Mouse (Mus musculus) lung, embryonic 15.5 days (tissue): ENCODE results near the gene Wbp2. TPM values are rescaled to one million over a fixed set of nuclear protein-coding genes. Genes with fewer than 3 reads are reported as not detected.

Experiments used
- ATAC-seq: fragments of 200-750 bp; cut with Nextera tagmentation; 2 replicates; pipeline ENCODE4 v1.8.0; 2017; ENCODE audit warnings: moderate number of reproducible peaks, borderline replicate concordance; ENCODE audit not compliant: low FRiP score, low TSS enrichment; ENCODE audit errors: extremely low read depth
- H3K27ac ChIP-seq: fragments of 300-500 bp; sonication (generic); 2 replicates; pipeline ENCODE4 v1.5.1; 2015; ENCODE audit warnings: moderate library complexity, mild to moderate bottlenecking, inconsistent platforms
- H3K27me3 ChIP-seq: fragments of 300-500 bp; sonication (generic); 2 replicates; pipeline ENCODE4 v1.6.1; 2015; ENCODE audit warnings: inconsistent platforms
- H3K36me3 ChIP-seq: fragments of 300-500 bp; sonication (generic); 2 replicates; pipeline ENCODE4 v1.6.1; 2015; ENCODE audit warnings: inconsistent platforms
- H3K4me1 ChIP-seq: fragments of 300-500 bp; sonication (generic); 2 replicates; pipeline ENCODE4 v1.6.1; 2015; ENCODE audit warnings: inconsistent platforms
- H3K4me2 ChIP-seq: fragments of 300-500 bp; sonication (generic); 2 replicates; pipeline ENCODE4 v1.6.1; 2015; ENCODE audit warnings: inconsistent platforms, mild to moderate bottlenecking, moderate library complexity
- H3K4me3 ChIP-seq: fragments of 300-500 bp; sonication (generic); 2 replicates; pipeline ENCODE4 v1.5.1; 2015; ENCODE audit warnings: mild to moderate bottlenecking, inconsistent platforms
- H3K9ac ChIP-seq: fragments of 300-500 bp; sonication (generic); 2 replicates; pipeline ENCODE4 v1.6.1; 2015; ENCODE audit warnings: inconsistent platforms
- H3K9me3 ChIP-seq: fragments of 300-500 bp; sonication (generic); 2 replicates; pipeline ENCODE4 v1.6.1; 2016; ENCODE audit warnings: inconsistent platforms
- WGBS: fragments of 180-500 bp; shearing (Covaris S2); methylation state at CpG from one replicate; pipeline ENCODE4 v1.1.7; 2015; 5-methylcytosine and 5-hydroxymethylcytosine counted together
- polyA plus RNA-seq: library from polyadenylated mRNA; unstranded; fragments of >200 nt; fragmentation: Nextera tagmentation; extraction: Ambion mirVana; gene quantifications from 2 replicates; pipeline ENCODE4 v1.2.1, GENCODE M21; 2015

The Wbp2 gene
- polyA plus RNA-seq, 1 experiment from 2014 or later: 67.9 TPM

- ATAC-seq: no peak
- no peak overlapping the region for H3K4me3 ChIP-seq
- H3K27ac ChIP-seq: no peak overlapping the region
- no peak overlapping the region for H3K4me2 ChIP-seq
- no peaks in the 10 kb centered on the region for H3K9me3 ChIP-seq
- H3K9ac ChIP-seq: no peak overlapping the region
- WGBS: 69% methylated on average over 4 of the region's 4 CpGs
- no peaks in the 10 kb centered on the region for H3K27me3 ChIP-seq
- no peaks in the 10 kb centered on the region for H3K4me1 ChIP-seq
- H3K36me3 ChIP-seq: peaks cover 90% of the 10 kb centered on the region
These were observed 29.4 kb downstream of the Wbp2 start for GRCm38 (mm10) chr11:116057237-116057881.

- Histone ChIP-seq H3K36me3 (peaks cover 96% of the 10 kb centered on the region), H3K4me2 (no peak overlapping the region), H3K27me3 (no peaks in the 10 kb centered on the region), H3K9me3 (no peaks in the 10 kb centered on the region), H3K27ac (no peak overlapping the region), H3K9ac (no peak overlapping the region), H3K4me3 (no peak overlapping the region), H3K4me1 (no peaks in the 10 kb centered on the region)
- WGBS: 89% methylated on average over 11 of the region's 11 CpGs
- ATAC-seq: no peak
These were observed 30.9 kb downstream of the Wbp2 start for GRCm38 (mm10) chr11:116055873-116056272.

GRCm38 (mm10) chr11:116053510-116054229 lies 33.1 kb downstream of the Wbp2 start:
- Histone ChIP-seq H3K27ac (no peak overlapping the region; the same call in 1 of the 2 replicates), H3K27me3 (no peaks in the 10 kb centered on the region), H3K9ac (no peak overlapping the region), H3K4me2 (no peak overlapping the region), H3K9me3 (no peaks in the 10 kb centered on the region), H3K4me1 (no peaks in the 10 kb centered on the region), H3K4me3 (no peak overlapping the region), H3K36me3 (peaks cover 97% of the 10 kb centered on the region)
- ATAC-seq: no peak
- WGBS: 71% methylated on average over 9 of the region's 9 CpGs

GRCm38 (mm10) chr11:116050196-116050595 lies 36.6 kb downstream of the Wbp2 start:
- H3K9ac ChIP-seq: no peak overlapping the region
- no peak for ATAC-seq
- no peak overlapping the region for H3K4me3 ChIP-seq
- H3K4me2 ChIP-seq: no peak overlapping the region
- H3K36me3 ChIP-seq: peaks cover 96% of the 10 kb centered on the region
- no peaks in the 10 kb centered on the region for H3K27me3 ChIP-seq
- WGBS: 73% methylated on average over 4 of the region's 4 CpGs
- no peaks in the 10 kb centered on the region for H3K9me3 ChIP-seq
- H3K27ac ChIP-seq: no peak overlapping the region
- no peaks in the 10 kb centered on the region for H3K4me1 ChIP-seq

- 67% methylated on average over 2 of the region's 2 CpGs for WGBS
These were observed 37.2 kb downstream of the Wbp2 start for GRCm38 (mm10) chr11:116049610-116050009.

GRCm38 (mm10) chr11:116045173-116045572 lies 41.6 kb downstream of the Wbp2 start:
- no peak overlapping the region for H3K4me2 ChIP-seq
- 92% methylated on average over 6 of the region's 6 CpGs for WGBS
- no peak overlapping the region for H3K9ac ChIP-seq

More at GRCm38 (mm10) chr11:116049610-116050009, 37.2 kb downstream of the Wbp2 start:
- H3K9me3 ChIP-seq: no peaks in the 10 kb centered on the region
- no peak overlapping the region for H3K9ac ChIP-seq
- no peaks in the 10 kb centered on the region for H3K27me3 ChIP-seq
- no peak overlapping the region for H3K4me3 ChIP-seq
- H3K36me3 ChIP-seq: peaks cover 96% of the 10 kb centered on the region
- H3K27ac ChIP-seq: no peak overlapping the region
- no peak for ATAC-seq
- H3K4me1 ChIP-seq: no peaks in the 10 kb centered on the region
- H3K4me2 ChIP-seq: no peak overlapping the region

GRCm38 (mm10) chr11:116043286-116043685 lies 43.5 kb downstream of the Wbp2 start:
- Histone ChIP-seq H3K4me1 (no peaks in the 10 kb centered on the region), H3K36me3 (peaks cover 75% of the 10 kb centered on the region), H3K4me3 (no peak overlapping the region), H3K27me3 (no peaks in the 10 kb centered on the region), H3K9ac (no peak overlapping the region), H3K4me2 (no peak overlapping the region), H3K27ac (no peak overlapping the region), H3K9me3 (no peaks in the 10 kb centered on the region)
- no peak for ATAC-seq
- WGBS: 90% methylated on average over 1 of the region's 1 CpGs

More at GRCm38 (mm10) chr11:116045173-116045572, 41.6 kb downstream of the Wbp2 start:
- H3K27ac ChIP-seq: no peak overlapping the region
- H3K4me1 ChIP-seq: no peaks in the 10 kb centered on the region
- no peaks in the 10 kb centered on the region for H3K9me3 ChIP-seq
- no peak overlapping the region for H3K4me3 ChIP-seq
- no peaks in the 10 kb centered on the region for H3K27me3 ChIP-seq
- H3K36me3 ChIP-seq: peaks cover 80% of the 10 kb centered on the region
- no peak for ATAC-seq

- no peak overlapping the region for H3K27ac ChIP-seq
- H3K4me1 ChIP-seq: no peaks in the 10 kb centered on the region
- H3K27me3 ChIP-seq: no peaks in the 10 kb centered on the region
- H3K9me3 ChIP-seq: no peaks in the 10 kb centered on the region
- no peak overlapping the region for H3K4me2 ChIP-seq
- no peak overlapping the region for H3K9ac ChIP-seq
- H3K4me3 ChIP-seq: no peak overlapping the region
- peaks cover 70% of the 10 kb centered on the region for H3K36me3 ChIP-seq
- ATAC-seq: no peak
- 77% methylated on average over 5 of the region's 5 CpGs for WGBS
These were observed 44.2 kb downstream of the Wbp2 start for GRCm38 (mm10) chr11:116042372-116043138.

- Histone ChIP-seq H3K27me3 (no peaks in the 10 kb centered on the region), H3K9me3 (no peaks in the 10 kb centered on the region), H3K36me3 (peaks cover 63% of the 10 kb centered on the region), H3K4me3 (no peak overlapping the region), H3K9ac (no peak overlapping the region), H3K4me1 (no peaks in the 10 kb centered on the region), H3K27ac (no peak overlapping the region), H3K4me2 (no peak overlapping the region)
- ATAC-seq: no peak
- WGBS: 98% methylated on average over 2 of the region's 2 CpGs
These were observed 45.0 kb downstream of the Wbp2 start for GRCm38 (mm10) chr11:116041833-116042232.

- no peaks in the 10 kb centered on the region for H3K4me1 ChIP-seq
- no peak overlapping the region for H3K4me3 ChIP-seq
- 79% methylated on average over 6 of the region's 6 CpGs for WGBS
- H3K9ac ChIP-seq: no peak overlapping the region
- no peaks in the 10 kb centered on the region for H3K27me3 ChIP-seq
- no peaks in the 10 kb centered on the region for H3K9me3 ChIP-seq
- H3K4me2 ChIP-seq: no peak overlapping the region
- peaks cover 58% of the 10 kb centered on the region for H3K36me3 ChIP-seq
- no peak for ATAC-seq
- H3K27ac ChIP-seq: no peak overlapping the region
These were observed 46.2 kb downstream of the Wbp2 start for GRCm38 (mm10) chr11:116040593-116040992.

- Histone ChIP-seq H3K4me1 (no peaks in the 10 kb centered on the region), H3K4me2 (no peak overlapping the region), H3K36me3 (peaks cover 47% of the 10 kb centered on the region), H3K9me3 (no peaks in the 10 kb centered on the region), H3K27me3 (no peaks in the 10 kb centered on the region), H3K4me3 (no peak overlapping the region), H3K9ac (no peak overlapping the region), H3K27ac (no peak overlapping the region)
- 89% methylated on average over 9 of the region's 9 CpGs for WGBS
- ATAC-seq: no peak
These were observed 49.0 kb downstream of the Wbp2 start for GRCm38 (mm10) chr11:116037826-116038225.

- Histone ChIP-seq H3K4me1 (peaks cover 10% of the 10 kb centered on the region), H3K36me3 (peaks cover 44% of the 10 kb centered on the region), H3K4me2 (no peak overlapping the region), H3K9me3 (no peaks in the 10 kb centered on the region), H3K4me3 (no peak overlapping the region), H3K27me3 (no peaks in the 10 kb centered on the region), H3K27ac (no peak overlapping the region), H3K9ac (no peak overlapping the region)
- ATAC-seq: no peak
- 86% methylated on average over 3 of the region's 3 CpGs for WGBS
These were observed 50.1 kb downstream of the Wbp2 start for GRCm38 (mm10) chr11:116036671-116037070.
